Mouse (Mus musculus) thymus, adult 2 months (tissue): ENCODE measurements around the gene Map3k7.

Experiments
- CTCF ChIP-seq: fragments of 200-500 bp; IDR thresholded peaks from 2 replicates; pipeline ENCODE4 v1.5.1; 2012; ENCODE audit warnings: mild to moderate bottlenecking, control low read depth, low read length, moderate library complexity, borderline replicate concordance; ENCODE audit not compliant: control insufficient read depth, poor library complexity, insufficient read depth; ENCODE audit errors: extremely low read depth
- POLR2A ChIP-seq: fragments of 200-500 bp; IDR thresholded peaks from 2 replicates; pipeline ENCODE4 v1.6.1; 2012; ENCODE audit warnings: mild to moderate bottlenecking, low read length, control low read depth, moderate library complexity; ENCODE audit not compliant: control insufficient read depth, poor library complexity, insufficient read depth; ENCODE audit errors: extremely low read depth

GRCm38 (mm10) chr4:32062381-32063059 is 98.6 kb downstream of the Map3k7 start:
- TF ChIP-seq CTCF (no peak), POLR2A (no peak)
